Mouse (Mus musculus) kidney, adult 2 months (tissue): ENCODE data around the gene 5730522E02Rik.

Experiments used
- CTCF ChIP-seq: fragments of 200-500 bp; conservative IDR thresholded peaks from 2 replicates; pipeline ENCODE4 v1.5.1; 2011; ENCODE audit warnings: low read depth, mild to moderate bottlenecking, control low read depth, low read length, moderate library complexity, mixed read lengths; ENCODE audit not compliant: insufficient read depth, insufficient read length
- POLR2A ChIP-seq: fragments of 200-500 bp; IDR thresholded peaks from one replicate; pipeline ENCODE4 v1.6.1; 2011; ENCODE audit warnings: low read depth, low read length, control low read depth

DNA sequence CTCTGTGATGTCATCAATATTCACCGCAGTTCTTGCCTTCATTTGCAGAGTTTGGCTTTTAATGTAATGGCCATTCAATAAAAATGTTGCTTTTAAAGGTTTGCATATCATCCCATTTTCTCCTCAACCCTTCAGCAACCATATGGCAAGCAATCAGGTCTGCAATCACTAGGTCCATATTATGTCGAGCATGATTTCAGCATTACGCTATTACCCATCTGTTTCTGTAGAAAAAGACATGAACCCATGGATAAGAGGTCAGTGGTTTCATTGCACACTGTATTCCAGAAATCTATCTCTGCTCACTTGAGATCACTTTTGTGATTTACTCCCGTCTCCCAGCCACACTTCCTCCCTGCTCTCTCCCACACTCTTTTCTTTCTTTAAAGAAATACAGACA lies 213.1 kb downstream of the 5730522E02Rik start:
- no peak for TF ChIP-seq POLR2A
- no peak for TF ChIP-seq CTCF
